Mouse (Mus musculus): ENCODE measurements around the gene Epb41l4b.

GRCm38 (mm10) chr4:57109543-57109942 lies 33.7 kb downstream of the Epb41l4b start:
- TF ChIP-seq POLR2A (IDR thresholded peaks at IDR 0.05; ENCODE audit: borderline replicate concordance, control insufficient read depth, low read depth, low read length) (no peak), CTCF (IDR thresholded peaks at IDR 0.05; ENCODE audit: control insufficient read depth, insufficient read depth, low read length) (no peak)

All from bone marrow, adult 2 months (tissue).